Mouse (Mus musculus) brown adipose tissue, adult 24 weeks (tissue): ENCODE measurements around the gene Coro1a. TPM values are rescaled to one million over a fixed set of nuclear protein-coding genes. Genes with fewer than 3 reads are reported as not detected.

ENCODE experiments used
- H3K27ac ChIP-seq: fragments of 200-500 bp; replicated peaks from 2 replicates; pipeline ENCODE4 v1.5.1; 2012; ENCODE audit warnings: low read depth, mild to moderate bottlenecking, low read length
- H3K4me1 ChIP-seq: fragments of 200-500 bp; 2 replicates; pipeline ENCODE4 v1.6.1; 2012; ENCODE audit warnings: low read length, mixed read lengths; ENCODE audit not compliant: control insufficient read depth, insufficient read depth, insufficient read length
- H3K4me3 ChIP-seq: fragments of 200-500 bp; 2 replicates; pipeline ENCODE4 v1.5.1; 2012; ENCODE audit warnings: low read depth, mild to moderate bottlenecking, low read length, moderate library complexity; ENCODE audit not compliant: insufficient read depth
- polyA plus RNA-seq: library from polyadenylated mRNA; stranded (reverse); fragments of >200 nt; gene quantifications from 2 replicates; pipeline ENCODE4 v1.2.4, GENCODE M21; 2012; ENCODE audit not compliant: missing spikeins, insufficient read depth, insufficient read length

The Coro1a gene
- polyA plus RNA-seq, 1 experiment = 8.5 TPM

DNA sequence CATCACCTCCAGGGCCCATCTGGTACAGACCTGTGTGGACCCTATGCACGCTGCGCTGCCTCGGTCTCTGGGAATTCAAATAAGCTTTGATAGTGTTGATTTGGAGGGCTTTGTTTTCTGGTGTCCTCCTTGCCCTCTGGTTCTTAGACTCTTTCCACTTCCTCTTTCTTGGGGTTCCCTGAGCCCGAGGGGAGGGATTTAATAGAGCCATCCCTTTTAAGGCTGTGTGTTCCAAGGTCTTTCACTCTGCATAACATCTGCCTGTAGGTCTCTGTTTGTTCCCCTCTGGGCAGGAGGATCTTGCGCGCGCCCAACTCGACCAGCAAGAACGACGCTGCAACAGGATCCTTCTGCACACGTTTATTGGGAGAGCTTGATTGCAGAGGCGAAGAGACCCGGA lies 14.0 kb upstream of the Coro1a start:
- no peaks in the 10 kb centered on the region for H3K4me1 ChIP-seq

DNA sequence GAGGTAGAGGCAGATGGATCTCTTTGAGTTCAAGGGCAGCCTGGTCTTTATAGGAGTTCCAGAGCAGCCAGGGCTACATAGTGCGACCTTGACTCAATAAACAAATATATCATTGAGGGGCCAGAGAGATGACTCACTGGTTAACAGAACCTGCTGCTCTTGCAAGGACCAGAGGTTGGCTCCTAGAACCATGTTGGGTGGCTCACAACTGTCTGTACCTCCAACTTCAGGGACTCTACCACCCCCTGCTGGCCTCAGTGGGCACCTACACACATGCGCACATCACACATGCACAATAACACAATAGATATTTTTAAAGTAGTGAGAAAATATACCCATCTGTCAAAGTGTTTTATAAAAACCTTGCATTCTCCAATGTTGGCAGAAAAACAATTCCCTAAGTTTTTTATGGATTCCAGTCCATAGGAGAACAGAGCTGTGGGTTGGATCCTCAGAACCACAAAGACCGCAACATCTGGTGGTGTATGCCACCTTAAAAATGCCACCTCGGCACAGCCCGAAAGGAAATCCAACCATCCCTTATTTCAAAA lies 11.3 kb upstream of the Coro1a start:
- H3K4me1 ChIP-seq = no peaks in the 10 kb centered on the region
- no peak overlapping the region for H3K27ac ChIP-seq
- no peak overlapping the region for H3K4me3 ChIP-seq

More for the DNA sequence above, 14.0 kb upstream of the Coro1a start:
- H3K27ac ChIP-seq = no peak overlapping the region
- H3K4me3 ChIP-seq = no peak overlapping the region

DNA sequence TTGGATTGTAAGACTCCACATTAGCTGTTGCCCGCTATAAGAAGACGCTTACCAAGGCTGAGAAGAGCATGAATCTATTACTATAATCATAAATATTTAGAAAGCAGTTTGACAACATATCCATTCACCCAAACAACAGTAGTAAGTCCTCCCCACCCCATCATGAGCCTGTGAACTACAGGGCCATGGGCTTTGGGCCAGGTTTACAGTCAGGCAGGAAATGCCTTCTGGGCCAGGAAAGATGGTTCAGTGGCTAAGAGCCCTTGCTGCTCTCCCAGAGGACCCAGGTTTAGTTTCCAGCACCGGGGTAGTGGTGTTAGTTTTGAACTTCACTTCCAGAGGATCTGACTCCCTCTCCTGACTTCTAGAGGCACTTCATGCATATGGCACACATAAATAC lies 10.0 kb upstream of the Coro1a start:
- Histone ChIP-seq H3K4me3 (no peak overlapping the region), H3K4me1 (no peaks in the 10 kb centered on the region), H3K27ac (no peak overlapping the region)

DNA sequence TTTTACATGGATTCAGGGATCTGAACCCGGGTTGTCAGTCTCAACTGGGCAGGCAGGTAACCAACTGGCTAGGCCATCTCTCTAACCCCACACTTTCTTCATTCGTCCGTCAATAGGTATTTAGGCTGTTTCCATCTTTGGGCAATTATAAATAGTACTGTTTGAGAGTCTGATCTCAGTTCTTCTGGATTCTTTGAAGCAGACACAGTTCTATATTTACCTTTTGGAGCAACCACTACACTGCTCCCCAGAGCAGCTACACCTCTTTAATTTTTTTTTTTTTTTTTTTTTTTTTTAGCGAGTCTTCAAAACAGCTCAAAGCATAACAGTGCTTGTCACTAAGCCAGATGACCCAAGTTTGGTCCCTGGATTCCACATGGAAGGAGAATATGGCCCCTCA lies 8.1 kb upstream of the Coro1a start:
- Histone ChIP-seq H3K4me3 (no peak overlapping the region), H3K27ac (no peak overlapping the region), H3K4me1 (no peaks in the 10 kb centered on the region)

DNA sequence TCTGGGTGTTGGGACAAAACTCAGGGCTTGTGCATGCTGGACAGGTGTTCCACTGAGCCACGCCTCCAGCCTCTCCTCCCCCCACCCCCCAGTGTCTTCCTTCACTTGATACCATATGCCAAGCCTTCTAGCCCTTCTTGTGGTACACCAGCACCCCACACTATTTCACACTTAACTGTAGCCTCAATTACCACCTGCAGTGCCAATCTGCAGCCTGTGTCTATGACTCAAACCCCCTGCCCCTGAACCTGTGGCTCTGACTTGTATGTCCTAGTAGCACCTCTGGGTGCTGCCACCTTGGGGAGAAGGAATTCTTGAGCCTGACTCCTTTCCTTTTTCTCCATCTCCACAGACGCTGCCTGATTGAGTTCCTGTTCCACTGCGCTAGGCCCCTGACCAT lies 4.3 kb upstream of the Coro1a start:
- Histone ChIP-seq H3K4me3 (no peak overlapping the region), H3K4me1 (no peaks in the 10 kb centered on the region), H3K27ac (no peak overlapping the region)

DNA sequence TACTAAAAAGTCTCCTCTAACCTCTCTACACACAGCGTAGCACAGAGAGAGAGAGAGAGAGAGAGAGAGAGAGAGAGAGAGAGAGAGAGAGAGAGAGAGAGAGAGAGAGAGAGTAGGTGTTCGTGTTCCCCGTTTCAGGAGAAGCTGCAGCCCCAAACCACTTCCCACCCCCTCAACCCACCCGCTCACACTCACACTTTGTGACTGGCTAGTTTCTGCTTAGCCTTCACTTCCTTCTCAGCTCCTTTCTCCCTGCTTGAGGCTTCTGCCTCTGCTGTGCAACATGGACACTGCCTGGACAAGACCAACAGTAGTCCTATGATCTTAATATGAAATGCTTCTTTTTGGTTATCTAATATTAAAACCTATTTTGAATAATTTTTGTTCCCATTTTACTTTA lies 2.7 kb upstream of the Coro1a start:
- H3K4me1 ChIP-seq = no peaks in the 10 kb centered on the region
- no peak overlapping the region for H3K27ac ChIP-seq
- no peak overlapping the region for H3K4me3 ChIP-seq

DNA sequence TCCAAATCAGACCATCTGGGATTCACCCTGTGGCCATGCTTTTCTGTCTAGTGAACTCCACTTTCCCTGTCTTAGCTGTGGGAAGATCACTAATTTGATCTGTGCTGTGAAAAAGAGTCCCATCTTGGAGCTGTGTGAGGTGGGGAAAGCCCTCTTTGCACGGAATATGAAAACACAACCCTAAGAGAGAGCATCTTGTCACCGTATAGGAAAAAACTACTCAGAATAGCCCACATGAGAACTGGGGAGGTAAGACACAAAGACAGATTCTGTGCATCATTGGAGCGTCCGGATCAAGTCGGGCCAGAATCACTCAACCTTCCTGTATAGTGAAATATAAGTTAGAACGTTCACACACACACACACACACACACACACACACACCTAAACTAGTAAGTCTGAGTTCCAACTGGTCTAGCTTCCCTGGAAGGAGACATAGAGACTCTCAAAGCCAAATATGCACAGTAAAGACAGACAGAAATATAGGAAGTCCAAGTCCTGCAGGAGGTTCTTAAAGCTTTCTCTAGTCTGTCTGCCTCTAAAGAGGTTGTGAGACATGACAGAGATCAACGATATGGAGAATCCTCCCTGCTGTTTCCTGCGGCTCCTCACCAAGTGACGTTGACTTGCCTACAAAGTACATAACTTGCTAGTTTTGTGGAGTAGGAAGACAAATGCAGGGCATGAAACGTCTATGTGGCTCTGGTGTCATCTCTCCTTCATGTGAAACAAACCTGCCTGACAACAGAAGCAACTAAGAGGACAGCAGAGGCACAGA lies 777 bp upstream of the Coro1a start:
- Histone ChIP-seq H3K4me3 (no peak overlapping the region), H3K27ac (no peak overlapping the region), H3K4me1 (peaks cover 3% of the 10 kb centered on the region; the same call in 1 of the 2 replicates)

DNA sequence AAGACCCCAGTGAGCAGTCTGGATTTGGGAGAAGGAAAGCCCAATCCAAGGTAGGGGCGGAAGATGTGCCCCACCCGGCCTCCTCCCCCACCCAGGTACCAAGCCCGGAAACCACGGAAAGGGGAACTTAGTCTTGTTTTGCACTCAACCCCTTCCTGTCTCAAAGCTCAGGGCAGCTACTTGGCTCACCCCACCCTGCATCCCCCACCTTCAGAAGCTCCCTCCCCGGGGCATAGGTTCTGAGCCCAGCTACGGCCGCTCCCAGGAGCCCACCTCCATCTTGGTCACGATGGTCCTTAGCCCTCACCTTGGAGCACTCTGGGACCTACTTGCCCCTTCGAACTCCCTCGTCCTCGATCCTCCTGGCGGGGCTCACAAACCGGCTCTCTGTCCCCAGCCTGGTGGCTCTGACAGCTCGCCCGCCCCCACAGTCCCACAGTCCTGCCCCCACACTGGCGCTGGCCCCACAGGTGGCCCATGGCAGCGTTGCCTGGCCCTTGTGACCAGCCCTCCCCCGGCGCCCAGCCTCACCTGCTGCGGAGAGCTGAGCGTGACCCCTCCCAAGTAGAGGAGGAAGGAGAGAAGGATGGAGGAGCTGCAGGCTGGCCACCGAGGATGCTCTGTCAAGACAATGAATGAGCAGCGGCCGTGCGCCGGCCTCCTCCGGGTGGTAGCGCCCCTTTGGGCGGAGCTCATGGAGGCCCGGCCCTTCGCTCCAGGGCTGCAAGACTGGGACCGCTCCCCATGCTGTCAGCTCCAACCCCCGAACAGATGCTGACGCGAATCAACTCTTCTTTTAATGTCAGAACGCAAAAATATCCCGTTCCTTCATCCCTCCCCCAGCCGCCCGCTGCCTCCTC lies 3.2 kb downstream of the Coro1a start:
- Histone ChIP-seq H3K27ac (peak overlapping the region; percentile 64), H3K4me3 (peak overlapping the region; percentile 46), H3K4me1 (peaks cover 3% of the 10 kb centered on the region; the same call in 1 of the 2 replicates)

DNA sequence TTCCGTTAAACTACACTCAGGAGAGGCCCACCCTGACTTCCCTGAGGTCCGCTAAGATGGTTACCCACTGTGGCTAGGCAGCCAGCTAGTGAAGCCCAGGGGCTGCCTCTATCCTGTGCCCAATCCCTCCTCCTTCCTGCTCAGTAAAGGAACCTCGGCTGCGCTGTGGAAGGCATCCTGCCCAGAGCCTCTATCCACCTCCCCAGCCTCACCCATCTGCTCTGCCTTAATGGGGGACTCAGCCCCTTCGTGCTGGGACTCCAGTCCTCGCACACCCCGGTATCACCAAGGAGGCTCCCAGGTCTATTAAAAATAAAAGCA lies 3.9 kb downstream of the Coro1a start:
- H3K4me1 ChIP-seq = peaks cover 3% of the 10 kb centered on the region; the same call in 1 of the 2 replicates
- peak overlapping the region; percentile 46 for H3K4me3 ChIP-seq
- H3K27ac ChIP-seq = peak overlapping the region; percentile 56

DNA sequence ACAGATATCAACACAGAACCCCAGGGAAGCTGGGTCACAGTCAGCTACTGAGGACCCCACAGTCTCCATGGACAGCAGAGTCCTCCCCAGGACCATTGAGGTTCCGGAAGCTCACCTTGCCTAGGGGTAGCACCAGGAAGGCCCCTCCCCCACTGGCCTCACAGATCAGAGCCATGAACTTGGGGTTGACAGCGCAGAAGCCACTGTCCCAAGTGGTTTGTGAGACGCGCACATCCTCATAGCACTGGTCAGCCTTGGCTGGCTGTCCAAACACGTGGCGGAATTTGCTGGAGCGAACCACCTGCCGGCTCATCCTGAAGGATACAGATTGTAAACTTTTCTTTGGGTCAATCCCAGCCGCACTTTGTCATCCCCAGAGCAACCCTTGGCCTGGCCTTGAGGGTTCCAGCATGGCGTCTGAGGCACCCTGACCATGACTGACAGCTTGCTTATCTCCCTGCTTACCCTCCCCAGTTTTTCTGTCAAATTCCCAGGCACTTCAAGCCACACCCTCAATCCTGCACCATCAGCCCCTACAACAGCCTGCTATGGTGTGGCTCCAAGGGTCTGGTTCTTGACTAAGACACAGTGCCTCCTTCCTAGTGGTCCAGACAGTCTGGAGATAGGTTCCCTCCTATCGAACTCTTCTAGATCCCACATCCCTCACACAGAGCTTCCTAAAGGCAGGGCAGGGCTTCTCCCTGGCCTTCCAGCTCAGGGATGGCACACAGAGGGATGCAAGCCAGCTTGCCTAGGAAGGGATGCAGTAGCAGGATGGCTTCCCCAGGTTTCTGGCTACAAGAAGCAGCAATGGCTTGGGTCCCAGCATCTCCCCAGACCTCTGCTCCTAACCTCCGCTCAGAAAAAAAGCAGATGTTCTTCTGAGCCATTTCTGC lies 4.5 kb downstream of the Coro1a start:
- Histone ChIP-seq H3K4me1 (peaks cover 3% of the 10 kb centered on the region; the same call in 1 of the 2 replicates), H3K4me3 (peak overlapping the region; percentile 46), H3K27ac (peak overlapping the region; percentile 56)

DNA sequence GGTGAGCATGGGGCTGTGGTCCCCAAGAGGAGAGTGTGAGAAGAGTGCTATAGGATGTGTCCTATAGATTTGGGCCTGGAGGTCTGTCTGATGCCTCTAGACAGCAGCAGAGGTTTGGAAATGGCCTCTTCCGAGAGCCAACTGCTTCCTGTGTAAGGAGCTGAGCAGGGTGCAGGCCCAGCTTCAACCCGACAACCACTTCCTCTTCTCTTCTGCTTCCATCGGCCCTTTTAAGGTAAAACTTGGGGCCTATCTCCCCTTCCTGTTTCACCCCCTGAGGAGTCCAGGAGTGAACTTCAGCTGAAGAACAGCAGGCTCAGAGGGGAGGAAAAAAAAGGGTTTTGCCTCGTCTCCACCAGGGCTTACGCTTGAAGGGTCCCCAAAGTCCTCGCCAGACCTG lies 5.2 kb downstream of the Coro1a start:
- H3K27ac ChIP-seq = peak overlapping the region; percentile 59
- H3K4me3 ChIP-seq = peak overlapping the region; percentile 7; the same call in 1 of the 2 replicates
- H3K4me1 ChIP-seq = peaks cover 3% of the 10 kb centered on the region; the same call in 1 of the 2 replicates

DNA sequence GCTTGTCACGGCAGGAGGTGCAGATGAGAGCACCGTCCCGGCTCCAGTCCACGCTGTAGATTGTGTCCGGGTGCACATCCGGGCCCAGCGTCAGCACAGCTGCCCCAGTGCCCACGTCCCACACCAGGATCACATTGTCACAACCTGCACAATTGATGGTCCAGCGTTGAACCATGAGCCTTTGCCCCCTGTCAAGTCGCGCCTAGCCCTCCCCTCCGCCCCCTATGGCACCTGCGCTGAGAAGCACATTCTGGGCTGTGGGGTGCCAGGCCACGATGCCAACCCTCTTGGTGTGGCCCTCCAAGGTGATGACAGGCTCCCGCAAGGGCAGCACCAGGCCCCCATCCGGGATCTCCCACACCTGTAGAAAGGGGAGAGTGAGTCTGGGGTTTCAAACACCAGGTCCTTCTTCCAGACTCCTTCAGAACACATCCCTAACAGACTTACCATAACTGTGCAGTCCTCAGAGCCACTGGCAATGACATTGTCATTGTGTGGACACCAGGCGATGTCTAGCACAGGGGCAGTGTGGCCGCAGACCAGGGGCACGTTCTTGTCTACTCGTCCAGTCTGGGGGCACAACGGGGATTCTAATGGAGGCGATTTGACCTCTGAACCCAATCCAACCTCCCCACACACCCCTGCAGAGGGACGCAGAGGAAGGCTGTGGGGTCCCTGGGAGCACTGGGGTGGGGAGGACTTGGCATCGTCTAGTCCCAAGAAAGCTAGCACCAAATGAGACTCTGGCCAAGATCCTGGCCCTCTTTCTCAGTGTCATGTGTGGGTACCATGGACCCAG lies 5.8 kb downstream of the Coro1a start:
- peaks cover 3% of the 10 kb centered on the region; the same call in 1 of the 2 replicates for H3K4me1 ChIP-seq
- H3K4me3 ChIP-seq = peak overlapping the region; percentile 17; the same call in 1 of the 2 replicates
- H3K27ac ChIP-seq = peak overlapping the region; percentile 59

DNA sequence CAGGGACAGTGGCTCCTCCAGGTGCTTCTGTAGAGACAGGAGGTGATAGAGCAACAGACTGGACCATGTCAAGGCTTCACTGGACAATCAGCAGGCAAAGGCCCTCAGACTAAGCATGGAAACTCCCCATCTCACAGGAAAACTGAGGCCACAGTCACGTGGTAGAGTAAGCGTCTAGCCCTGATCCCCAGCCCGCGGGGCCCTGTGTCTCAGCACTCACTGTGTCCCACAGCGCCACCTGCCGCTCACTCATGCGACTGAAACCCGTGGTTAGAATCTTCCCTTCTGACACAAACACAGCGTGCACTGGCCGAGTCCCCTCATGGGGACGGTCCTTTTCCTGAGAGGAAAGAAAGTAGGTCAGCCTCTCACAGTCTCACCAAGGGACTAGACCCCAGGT lies 6.5 kb downstream of the Coro1a start:
- H3K27ac ChIP-seq = no peak overlapping the region
- H3K4me3 ChIP-seq = peak overlapping the region; percentile 17; the same call in 1 of the 2 replicates
- peaks cover 3% of the 10 kb centered on the region; the same call in 1 of the 2 replicates for H3K4me1 ChIP-seq
